Mouse (Mus musculus) adrenal gland, postnatal 14 days (tissue): ENCODE measurements around the gene Fam69b. TPM values are rescaled to one million over a fixed set of nuclear protein-coding genes. Genes with fewer than 3 reads are reported as not detected.

Experiments
- DNase-seq: peaks from one replicate; pipeline ENCODE4 v3.0.0; 2021; ENCODE audit warnings: mixed read lengths
- total RNA-seq: library from RNA; stranded (reverse); gene quantifications from 2 replicates; pipeline ENCODE4 v1.2.3, GENCODE M21; 2021

Fam69b gene
- total RNA-seq, 1 experiment from 2014 or later, result 12.3 TPM

DNA sequence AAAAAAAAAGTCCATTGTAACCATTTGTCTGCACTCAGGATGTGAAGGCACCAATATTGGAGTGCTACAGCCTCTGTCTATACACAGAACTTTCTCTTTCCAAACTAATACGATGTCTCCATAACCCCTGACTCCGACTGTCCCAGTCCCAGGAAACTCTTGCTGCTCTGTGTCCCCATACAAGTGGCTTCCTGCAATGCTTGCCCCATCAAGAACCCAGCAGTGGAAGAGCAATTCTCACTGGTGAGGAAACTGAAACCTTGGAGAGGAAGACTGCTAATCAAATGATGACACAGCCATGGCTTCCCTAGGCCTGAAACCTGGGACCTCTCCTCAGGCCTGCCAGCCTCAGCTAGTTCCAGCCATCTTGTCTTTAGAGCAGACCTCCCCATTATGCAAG, 30.4 kb upstream of the Fam69b start:
- peak; percentile 9 for DNase-seq

DNA sequence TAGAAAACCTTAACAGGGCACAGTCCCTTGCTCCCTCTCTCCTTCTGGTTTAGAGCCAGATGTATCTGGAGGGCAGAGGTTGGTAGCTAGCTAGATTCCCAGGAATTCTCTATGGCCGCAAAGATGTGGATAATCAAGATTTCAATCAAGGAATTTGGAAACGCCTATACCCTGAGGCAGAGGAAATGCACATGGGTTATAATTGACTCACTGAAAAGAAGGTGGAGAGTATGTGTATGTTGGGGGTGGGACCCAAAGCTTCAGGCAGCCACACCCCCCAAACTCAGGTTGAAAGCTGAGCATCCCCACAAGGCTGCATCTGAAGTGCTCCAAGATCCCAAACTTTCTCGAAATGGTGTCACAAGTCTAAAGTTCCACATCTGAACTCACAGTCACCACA, 29.8 kb upstream of the Fam69b start:
- DNase-seq, result no peak

DNA sequence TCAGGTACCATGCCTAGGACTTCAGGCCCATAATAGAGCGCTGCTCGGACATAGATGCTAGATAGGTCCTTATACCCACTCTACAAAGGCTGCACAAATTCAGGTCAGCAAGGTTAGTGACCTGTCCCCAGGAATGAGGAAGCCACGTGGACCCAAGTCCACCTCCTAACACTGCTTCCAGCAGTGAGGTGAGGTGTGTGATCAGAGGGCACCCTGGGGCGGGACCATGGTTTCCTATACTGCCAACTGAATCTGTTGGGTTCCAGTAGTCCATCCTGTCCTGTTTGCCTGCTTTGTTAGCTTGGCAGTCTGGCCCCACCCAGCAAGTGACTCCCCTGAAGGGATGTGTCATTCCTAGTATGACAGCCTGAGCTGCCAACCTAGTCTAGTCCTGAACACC, 28.3 kb upstream of the Fam69b start:
- DNase-seq, result no peak

DNA sequence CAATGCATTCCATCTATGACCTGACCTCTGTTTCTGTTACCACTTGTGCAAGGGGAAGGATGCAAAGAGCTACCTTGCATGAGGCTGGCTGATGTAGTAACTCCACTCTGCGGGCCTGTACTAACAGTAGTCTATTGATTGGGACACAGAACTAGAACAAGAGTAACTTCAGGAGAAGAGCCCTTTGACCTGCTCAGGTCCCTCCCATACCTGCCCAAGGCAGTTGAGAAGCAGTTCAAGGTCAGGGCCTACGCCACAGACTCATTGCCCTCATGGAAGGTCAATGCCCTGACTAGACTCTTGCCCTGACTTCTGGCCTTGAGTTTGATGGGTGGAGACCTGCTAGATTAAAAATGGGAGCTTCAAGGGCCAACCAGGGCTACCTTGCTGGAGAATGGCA, 27.6 kb upstream of the Fam69b start:
- DNase-seq, result no peak

DNA sequence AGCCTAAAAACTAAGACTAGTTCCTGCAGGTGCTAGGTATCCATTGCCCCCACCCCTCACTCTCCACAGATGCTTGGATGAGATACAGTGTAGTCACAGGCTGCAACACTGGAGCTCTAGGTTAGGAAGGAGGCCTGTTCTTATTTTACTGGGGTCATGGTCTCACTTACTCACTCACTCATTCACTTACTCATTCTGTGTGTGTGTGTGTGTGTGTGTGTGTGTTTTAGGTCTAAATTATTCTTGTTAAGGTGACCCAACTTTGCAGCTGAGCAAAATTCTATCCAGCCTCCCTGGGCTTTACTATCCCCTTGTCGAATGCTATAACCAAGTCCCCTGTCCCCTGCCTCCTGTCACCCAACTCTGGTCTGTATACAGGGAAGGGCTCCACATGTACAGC, 26.7 kb upstream of the Fam69b start:
- no peak for DNase-seq

DNA sequence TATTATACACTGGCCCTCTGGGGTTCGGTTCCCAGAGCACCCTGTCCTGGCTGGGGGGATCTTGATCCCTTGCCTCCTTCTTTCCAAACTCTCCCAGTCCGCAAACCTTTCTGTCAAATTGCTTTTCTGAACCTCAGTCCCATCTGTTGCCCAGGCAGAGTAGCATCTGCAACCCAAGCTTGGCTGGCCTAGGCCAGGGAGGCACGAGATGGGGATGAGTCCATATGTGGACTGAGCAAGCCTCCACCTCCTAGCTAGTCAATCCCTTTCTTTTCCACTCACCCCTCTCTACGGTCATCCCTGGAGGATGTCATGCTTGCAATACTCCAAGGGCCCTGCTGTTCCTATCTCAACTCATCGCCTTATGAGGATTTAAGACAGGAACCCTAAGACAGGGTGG, 25.6 kb upstream of the Fam69b start:
- peak; percentile 21 for DNase-seq

DNA sequence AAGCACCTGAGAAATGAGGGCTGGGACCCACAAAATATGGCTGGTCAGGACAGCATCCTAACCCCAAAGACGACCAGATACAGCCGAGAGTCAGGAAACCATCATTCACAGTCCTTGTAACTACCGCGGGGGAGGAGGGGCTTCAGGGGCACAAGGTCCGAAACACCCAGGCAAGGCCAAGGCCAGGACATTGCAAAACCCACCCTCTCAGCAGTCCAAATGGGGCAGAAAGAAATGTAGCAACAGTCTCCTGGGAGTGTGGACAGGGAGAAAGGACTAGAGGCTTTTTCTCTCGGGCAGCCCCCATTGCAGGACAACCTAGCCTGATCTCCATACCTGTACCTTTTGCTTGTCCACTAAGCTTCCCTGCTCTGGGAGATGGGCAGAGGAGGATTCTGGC, 25.1 kb upstream of the Fam69b start:
- DNase-seq, result peak; percentile 88

DNA sequence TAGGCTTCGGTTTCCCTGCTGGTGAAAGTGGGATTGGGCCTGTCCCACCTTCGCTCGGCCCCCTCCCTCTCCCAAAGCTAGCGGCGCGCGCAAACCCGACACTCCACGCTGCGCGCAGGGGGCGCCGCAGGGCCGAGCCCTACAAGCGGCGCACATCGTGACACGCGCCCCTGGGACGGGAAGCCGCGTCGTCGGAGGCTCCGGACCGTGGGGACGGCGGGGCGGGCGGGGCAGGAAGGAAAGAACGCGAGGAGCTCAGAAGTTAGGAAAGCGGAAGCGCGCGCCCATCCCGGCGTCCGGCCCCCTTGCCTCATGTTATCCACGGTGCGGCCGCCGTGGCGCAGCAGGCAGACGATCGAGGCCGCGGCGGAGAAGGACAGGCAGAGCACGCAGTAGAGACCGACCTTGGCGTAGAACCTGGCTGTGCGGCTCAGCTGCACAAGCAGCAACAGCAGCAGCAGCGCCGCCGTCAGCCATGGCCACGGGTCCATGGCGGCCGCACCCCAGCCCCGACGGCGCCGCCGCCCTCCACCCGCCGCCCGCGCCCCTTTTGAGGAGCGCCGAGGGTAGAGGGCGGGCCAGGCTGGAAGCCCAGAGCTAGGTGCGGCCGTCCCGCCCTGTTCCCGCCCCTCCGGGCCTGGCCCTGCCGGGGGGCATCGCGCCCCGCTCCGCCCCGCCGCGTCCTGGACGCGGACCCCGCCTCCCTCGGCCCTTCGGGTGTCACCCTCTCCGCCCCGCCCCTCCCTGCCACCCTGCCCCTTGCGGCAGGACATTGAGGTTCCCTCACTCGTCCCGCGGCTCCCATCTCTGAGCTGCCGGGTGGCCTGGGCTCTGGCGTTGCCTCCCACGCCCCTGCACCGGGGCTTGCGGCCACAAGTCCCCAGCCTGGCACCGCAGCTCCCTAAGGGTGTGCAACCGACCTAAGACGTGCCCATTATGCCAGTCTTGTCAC, 24.3 kb upstream of the Fam69b start, which contains the start of gene Agpat2:
Gene Agpat2, minus strand, starts transcription at position 698 of the 952 bp plus-strand sequence.
- DNase-seq, result peak; percentile 96

DNA sequence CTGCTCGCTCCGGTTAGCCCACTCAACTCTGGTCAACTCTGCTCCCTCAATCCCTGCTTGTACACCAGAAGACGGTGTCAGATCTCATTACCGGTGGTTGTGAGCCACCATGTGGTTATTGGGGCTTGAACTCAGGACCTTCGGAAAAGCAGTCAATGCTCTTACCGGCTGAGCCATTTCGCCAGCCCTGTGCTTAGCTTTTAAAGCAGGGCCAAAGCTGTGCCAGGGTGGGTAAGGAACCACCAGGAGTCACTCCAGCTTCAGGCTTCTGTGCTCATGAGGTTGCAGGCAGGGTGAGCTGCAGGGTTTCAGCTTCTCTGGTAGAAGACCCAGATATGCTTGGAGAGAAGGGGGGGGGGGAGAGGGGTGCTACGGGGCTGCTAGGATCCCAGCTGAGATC, 22.9 kb upstream of the Fam69b start:
- no peak for DNase-seq

DNA sequence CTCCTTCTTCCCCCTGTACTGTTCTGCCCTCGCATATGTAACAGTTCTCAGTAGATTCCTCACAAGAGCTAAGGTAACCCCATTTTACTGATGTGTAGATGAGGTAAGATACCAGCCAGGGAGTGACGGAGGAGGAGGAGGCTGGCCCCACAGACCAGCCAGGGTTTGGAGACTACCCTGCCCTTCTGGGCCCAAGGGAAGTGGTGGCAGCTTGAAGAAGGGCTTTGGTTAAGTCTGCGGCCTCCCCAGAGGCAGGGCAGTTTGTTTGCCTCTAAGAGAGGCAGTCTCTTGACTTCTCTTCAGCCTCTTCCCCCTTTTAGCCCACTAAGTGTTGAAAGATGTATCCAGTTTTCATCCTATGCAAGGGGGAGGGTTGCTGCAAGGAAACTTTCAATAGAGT, 21.7 kb upstream of the Fam69b start:
- no peak for DNase-seq

DNA sequence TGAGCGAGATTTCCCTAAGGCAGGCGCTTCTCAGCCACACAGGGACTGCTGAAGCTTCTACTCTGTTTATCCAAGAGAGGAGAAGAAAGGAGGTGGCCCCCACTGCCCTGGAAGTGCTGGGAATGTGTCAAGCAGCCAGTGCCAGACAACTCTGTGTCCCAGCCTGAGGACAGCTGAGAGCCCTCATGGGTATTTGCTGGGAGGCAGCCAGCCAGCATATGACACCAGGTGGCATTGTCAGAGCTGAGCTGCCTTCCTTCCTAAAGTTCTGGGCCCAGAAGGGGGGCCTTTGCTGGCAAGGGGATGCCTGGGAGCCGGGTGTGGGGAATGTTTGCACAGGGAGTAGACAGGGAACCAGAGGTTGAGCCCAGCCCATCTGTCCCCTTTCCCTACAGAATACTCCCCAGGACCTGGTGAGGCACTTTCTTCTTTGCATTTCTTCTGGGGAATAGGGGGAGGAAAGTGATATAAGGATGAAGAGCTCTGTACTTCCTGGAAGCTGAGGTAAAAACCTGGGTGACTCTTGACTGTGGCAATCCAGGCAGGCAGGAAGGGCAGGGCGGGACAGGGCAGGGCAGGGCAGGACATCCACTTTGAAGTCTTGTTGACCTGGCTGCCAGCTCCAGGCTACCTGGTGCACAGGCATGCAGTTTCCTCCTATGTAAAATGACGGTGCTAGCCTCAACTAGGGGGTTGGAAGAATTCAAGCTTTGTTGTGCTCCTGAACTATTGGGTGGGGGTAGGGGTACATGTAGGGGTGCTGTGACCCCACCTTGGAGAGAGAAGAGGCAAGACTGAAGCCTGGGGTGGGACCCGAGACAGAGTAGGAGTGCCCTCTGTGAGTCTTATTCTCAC, 21.0 kb upstream of the Fam69b start:
- peak; percentile 69 for DNase-seq

DNA sequence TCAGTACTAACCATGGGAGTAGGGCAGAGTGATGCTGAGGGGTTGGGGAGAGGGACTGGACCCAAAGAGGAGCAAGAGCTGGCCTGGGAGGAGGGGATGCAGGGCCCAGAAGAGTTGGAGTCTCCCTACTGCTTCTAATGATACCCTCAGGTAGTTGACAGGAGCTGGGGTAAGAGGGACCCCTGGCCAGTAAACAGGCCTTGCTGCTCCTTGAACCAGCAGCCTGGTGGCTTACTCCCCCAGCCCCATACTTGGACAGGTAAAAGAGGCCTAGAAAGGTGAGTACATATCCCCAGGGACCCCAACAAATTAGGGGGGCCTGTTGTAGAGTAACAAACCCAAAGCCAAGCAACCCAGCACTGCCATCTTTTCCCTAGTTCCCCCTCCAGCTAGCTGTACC, 19.5 kb upstream of the Fam69b start:
- DNase-seq, result no peak

DNA sequence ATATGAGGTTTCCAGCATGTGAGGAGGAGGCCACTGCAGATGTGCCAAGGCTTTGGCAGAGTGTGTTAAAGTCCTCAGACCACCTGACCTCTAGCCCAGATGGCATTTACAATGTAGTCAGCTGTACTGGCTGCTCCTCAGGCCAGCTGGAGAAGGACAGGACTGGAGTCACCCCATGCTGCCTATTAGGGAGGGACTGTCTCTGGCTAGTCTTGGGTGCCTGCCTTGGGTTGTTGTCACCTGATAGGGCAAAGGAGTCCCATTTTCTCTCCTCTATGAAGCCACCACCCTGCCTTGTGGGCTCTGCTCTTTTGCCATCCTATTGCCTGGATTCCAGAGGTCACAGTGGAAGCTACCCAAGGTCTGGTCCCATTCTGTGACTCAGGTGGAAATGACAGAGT, 19.0 kb upstream of the Fam69b start:
- DNase-seq, result peak; percentile 63

DNA sequence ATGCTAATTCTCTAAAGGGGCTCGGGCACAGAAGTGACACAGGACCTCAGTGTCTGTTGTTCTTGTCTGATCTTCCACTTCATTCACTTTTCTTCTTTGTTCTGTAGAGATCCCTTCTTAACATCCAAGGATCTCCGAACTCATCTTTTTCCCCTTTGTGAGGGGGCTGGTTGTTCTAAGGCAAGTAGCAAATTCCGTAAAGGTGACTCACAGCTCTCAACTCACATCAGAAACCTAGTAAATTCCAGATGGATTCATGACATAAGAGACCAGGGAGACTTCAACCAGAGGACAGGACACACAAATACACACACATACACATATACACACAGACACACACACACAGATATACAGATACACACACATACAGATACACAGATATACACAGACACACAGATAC, 17.7 kb upstream of the Fam69b start:
- DNase-seq, result no peak

DNA sequence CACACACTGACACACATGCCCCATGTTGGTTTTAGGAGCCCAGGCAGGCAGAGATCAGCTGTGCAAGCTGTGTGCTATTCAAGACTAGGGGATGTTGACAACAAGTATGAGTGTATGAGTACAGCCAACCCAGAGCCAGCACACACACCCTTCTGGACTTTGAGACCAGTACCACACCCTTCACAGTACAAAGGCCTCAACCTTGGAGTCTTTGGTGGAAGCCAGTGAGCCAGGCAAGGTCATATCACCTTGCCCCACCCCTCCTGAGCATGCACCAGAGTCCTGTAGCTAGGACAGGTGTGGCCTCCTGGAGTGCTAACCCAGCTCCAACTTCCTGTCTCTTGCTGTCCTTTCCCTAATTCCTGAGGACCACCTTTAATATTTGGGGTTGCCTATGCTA, 17.2 kb upstream of the Fam69b start:
- no peak for DNase-seq

DNA sequence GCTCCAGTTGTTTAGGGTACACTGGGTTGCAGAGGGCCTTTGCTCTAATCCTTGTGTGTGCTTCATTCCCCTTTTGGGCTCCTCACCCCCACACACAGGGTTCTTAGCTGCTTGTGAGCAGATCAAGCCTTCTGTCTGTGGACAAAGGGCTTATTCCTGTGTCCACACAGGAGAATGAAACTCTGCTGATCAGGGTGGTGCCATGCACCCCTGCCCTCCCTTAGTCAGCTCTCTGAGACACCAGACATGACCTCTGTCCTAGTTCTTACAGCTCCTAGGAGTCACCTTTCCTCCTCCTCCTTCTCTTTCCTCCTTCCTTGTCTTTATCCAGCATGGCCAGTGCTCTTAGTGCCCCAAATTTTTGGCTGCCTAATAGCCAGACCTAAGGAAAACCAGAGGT, 16.4 kb upstream of the Fam69b start:
- no peak for DNase-seq

DNA sequence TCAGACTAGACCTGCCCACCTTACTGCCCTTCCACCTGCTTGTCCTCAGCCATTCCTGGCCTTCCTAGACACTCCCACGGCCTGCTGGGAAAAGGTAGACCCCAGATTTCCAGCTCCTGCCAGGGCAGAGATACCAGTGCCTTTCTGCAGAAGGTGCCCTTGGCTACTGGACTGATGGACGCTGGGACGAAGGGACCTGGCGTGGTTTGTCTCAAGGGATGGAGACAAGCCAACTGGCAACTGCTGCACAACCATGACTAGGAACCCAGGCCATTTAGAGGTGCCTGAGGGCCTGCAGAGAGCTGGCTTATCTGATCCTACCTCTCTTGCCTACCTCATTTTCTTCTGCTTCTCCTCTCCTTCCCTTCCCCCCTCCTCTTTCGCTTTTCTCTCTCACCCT, 13.4 kb upstream of the Fam69b start:
- peak; percentile 68 for DNase-seq

DNA sequence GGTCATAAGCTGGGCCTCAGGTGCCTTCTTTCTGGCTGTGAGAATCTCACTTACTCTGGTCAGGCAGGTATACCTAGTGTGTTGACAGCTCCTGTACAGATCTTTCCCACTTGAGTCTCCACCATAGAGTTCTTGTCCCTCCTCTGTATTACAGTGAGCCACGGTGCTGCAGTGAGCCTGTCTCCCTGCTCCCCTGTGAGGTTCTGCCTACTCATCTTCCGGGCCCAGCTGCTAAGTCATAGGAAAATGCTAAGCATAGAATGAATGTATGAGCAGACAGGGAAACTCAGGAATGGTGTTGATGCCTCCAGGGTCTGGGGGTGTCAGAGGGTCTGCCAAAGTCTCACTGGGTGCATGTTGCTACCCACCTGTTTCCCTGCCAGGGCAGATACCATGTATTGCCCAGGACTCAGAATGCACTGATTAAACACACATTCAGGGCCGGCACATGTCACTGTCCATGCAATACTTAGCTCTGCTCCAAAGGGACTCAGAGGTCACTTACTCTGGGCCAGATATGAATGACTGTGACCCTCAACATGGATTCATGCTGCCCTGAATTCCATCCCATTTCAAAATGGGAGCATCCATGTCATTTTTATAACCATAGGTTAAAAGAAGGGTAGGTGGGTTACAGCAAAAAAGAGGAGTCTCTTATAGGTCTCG, 12.7 kb upstream of the Fam69b start:
- DNase-seq, result no peak

DNA sequence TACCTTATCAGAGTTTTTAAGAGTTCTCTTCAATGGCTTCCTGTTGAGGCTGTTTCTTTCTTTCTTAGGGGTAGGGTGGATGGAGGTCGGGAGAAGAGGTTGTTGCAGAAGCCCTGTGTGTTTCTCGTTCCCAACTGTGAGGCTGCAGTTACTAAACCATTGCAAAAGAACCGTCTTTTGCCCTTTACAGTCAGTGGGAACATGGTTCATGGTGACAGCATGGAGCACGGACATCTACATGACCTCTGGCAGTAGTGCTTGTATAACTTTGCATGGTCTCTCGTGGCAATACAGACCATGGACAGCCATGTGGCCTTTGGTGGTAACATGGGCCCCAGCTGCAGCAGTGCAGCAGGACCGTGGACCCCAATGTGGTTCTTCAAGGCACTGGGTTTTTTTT, 10.9 kb upstream of the Fam69b start:
- peak; percentile 11 for DNase-seq

DNA sequence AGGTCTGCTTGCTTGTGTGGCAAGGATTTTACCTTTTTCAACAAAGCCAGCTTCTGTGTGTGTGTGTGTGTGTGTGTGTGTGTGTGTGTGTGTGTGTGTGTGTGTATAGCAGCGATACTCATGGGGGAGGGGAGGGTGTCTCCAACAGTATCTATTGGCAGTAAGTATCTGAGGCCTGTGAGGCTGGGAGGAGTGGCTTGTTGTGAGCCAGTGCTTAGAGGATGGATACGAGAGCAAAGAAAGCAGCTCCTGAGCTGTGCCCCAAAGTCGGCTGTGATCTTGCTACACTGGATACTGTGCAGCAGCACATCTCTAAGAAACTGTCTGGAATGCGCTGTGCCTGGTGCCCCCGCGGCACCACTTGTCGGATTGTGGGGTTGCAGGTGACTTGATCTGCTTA, 10.3 kb upstream of the Fam69b start:
- peak; percentile 6 for DNase-seq

DNA sequence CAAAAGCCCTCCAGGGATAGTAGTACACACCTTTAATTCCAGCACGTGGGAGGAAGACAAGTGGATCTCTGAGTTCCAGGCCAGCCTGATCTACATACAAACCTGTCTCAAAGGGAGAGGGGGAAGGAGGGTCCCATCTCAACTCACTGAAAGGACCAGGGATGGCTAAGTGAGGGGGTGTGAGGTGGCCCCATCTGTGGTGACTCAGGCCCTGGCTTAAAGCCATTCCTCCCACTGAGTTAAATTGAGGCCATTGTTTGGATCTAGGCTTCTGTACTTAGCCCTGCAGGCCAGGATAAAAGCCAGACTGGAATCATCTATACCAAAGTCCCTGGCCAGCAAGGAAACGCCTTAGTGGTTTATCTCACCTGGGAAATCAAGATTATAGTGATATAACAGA, 7.0 kb upstream of the Fam69b start:
- DNase-seq, result no peak

DNA sequence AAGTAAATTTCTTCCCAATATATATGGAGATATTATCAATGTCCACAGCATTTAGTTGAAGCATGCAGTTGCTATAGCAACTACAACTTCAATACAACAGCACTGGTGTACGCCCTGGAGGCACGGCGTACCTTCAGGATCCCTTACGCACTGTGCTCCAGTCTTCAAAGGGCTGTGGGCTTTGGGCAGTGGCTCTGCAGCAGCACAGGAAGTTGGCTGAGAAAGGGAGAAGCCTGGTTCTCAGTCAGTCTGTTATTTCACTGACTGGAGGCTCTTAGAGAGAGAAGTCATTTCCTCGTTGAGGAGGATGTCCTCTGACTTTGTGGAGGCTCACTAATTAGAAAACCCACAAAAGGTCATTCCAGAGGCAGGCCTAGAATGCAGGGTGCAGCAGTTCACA, 5.3 kb upstream of the Fam69b start:
- no peak for DNase-seq

DNA sequence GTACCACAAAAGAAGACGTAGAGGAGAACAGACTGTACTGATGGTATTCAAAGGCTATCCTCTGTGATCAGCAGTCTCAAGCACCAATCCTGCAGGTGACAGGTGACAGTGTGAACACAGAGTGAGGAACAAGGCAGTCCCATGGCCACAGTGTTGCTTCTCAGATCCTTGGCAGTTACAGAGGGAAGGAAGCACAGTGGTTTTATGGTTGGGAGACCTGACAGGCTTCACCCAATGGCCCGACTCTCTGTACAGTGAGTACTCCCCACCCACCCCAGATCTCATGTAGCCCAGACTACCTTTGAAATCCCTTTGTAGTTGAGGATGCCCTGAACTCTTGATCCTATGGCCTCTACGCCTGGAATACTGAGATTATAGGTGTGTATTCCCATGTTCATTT, 2.8 kb upstream of the Fam69b start:
- no peak for DNase-seq
